Mouse (Mus musculus): ENCODE results near the gene Psmc3ip. TPM values are rescaled to one million over a fixed set of nuclear protein-coding genes. Genes with fewer than 3 reads are reported as not detected.

The Psmc3ip gene
- total RNA-seq, 2 experiments from 2014 or later: 1.5 to 1.7 TPM

GRCm38 (mm10) chr11:101052751-101053473, 42.3 kb downstream of the Psmc3ip start:
- DNase-seq: peak; percentile 84

DNA sequence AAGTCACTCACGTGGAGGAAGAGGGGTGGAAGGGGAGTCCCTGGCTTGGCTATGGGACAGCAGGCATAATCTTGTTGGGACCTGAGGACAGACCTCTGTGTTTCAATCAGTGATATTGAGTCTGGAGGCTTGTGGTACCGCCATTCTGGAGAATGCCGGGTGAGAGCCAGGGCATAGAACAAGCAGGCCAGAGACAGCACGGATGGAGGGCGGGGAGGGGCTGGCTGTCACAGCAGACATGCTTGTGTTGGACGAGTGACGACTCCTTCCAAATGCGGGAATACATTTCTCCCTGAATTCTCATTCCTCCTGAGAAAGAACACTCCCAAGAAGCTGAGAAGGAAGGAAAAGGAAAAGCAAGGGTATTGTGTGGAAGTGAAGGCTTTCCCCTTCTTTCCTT, 43.6 kb downstream of the Psmc3ip start:
- no peak for DNase-seq

- DNase-seq: no peak
Measured at GRCm38 (mm10) chr11:101051051-101051493, 44.2 kb downstream of the Psmc3ip start.

DNA sequence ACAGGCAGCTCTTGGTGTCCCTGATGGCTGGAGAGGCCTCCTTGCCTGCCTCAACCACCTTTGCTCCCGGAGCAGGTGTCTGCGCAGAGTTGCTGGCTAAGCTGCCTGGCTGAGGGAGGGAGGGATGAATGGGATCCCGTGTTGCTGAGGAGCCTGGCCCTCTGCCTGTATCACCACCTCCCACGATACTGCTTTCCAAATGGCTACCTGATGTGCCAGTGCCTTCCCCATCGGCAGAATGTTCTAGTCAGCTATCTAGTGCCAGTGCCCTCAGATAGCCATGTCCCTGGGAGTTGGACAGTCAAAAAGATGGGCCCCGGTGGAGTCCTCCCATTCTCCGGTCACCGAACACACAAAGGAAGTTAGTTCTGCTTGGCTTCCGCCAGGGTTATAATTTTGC, 44.9 kb downstream of the Psmc3ip start:
- DNase-seq: no peak

DNA sequence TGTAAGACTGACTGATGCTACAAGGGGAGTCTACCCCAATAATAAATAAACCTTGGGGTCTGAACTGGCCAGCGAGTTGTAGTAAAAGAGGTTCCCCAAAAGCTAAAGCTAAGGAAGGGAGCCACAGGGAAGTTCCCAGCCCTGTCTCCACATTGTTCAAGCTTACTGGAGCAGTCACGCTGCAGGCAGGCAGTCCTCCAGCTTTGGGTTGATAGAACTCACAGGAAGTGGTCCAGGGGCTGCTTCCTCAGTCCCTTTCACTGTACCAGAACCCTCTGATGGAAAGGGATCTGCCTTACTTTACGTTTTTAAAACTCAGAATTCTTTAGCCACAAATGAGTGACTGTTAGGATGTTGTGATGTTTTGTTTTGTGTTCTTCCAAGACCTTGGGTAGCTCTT, 47.7 kb downstream of the Psmc3ip start:
- no peak for DNase-seq

DNA sequence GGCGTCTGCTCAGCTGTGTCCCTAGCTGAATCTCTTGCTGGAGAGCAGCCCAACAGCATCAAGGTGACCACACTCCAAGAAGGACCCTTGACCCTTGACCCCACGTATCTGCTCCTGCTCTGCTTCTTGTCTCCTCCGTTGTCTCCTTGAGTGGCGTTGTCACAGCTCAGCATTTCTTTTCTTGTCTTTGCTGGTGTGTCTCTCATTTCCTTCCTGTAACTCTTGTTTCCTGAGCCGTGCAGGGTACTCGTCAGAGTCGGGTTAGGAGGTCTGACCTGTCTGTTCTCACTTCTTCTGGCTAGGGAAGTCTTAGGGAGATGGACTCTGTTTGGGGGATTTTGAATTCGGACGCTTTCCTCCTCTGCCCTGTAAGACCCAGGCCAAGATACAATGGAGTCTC, 48.8 kb downstream of the Psmc3ip start:
- no peak for DNase-seq

GRCm38 (mm10) chr11:101045826-101046225, 49.4 kb downstream of the Psmc3ip start:
- DNase-seq: no peak

Small RNA genes within 50 kb of the gene (microRNA-seq; reads per million reads assigned to microRNA genes)
- 0 reads per million in 2 experiments for gene Gm27626 (ENCODE audit: borderline replicate concordance in 2 of 2)

Other genes with a start within 250 kb of the Psmc3ip start
- gene Stat5b, start 244.7 kb downstream of the Psmc3ip start, total RNA-seq (2021): 100 to 1,000 TPM in 1 of 2 experiments, 10 to 100 TPM in 1; 93.2 to 126 TPM
- 10 to 100 TPM; 10.9 to 14.8 TPM for gene Stat5a, start 236.1 kb downstream of the Psmc3ip start, total RNA-seq (2021)
- 10 to 100 TPM; 32.5 to 49.5 TPM for gene Stat3, start 155.9 kb downstream of the Psmc3ip start, total RNA-seq (2021)
- gene Cavin1, start 124.5 kb downstream of the Psmc3ip start, total RNA-seq (2021): 100 to 1,000 TPM; 175 to 196 TPM
- 10 to 100 TPM; 56.9 to 60.0 TPM for gene Atp6v0a1, start 86.0 kb downstream of the Psmc3ip start, total RNA-seq (2021)
- 1 to 10 TPM; 3.3 to 3.9 TPM for gene Naglu, start 25.4 kb downstream of the Psmc3ip start, total RNA-seq (2021)
- not detected for gene Hsd17b1, start 17.0 kb downstream of the Psmc3ip start, total RNA-seq (2021)
- gene Coasy, start 12.9 kb downstream of the Psmc3ip start, total RNA-seq (2021): 10 to 100 TPM in 1 of 2 experiments, 1 to 10 TPM in 1; 7.9 to 10.3 TPM
- 10 to 100 TPM in 1 of 2 experiments, 1 to 10 TPM in 1; 7.5 to 11.0 TPM for gene Mlx, start 8.2 kb downstream of the Psmc3ip start, total RNA-seq (2021)
- gene Retreg3, start 24.5 kb upstream of the Psmc3ip start, total RNA-seq (2021): 10 to 100 TPM; 28.4 to 29.9 TPM
- gene Tubg1, start 24.5 kb upstream of the Psmc3ip start, total RNA-seq (2021): 10 to 100 TPM; 22.8 to 23.4 TPM
- 1 to 10 TPM; 2.7 to 2.8 TPM for gene Tubg2, start 60.5 kb upstream of the Psmc3ip start, total RNA-seq (2021)
- gene Cntnap1, start 75.1 kb upstream of the Psmc3ip start, total RNA-seq (2021): 1 to 10 TPM in 1 of 2 experiments, under 1 TPM in 1; 0.99 to 2.2 TPM
- gene Plekhh3, start 75.9 kb upstream of the Psmc3ip start, total RNA-seq (2021): 10 to 100 TPM; 18.4 to 24.0 TPM
- gene Ccr10, start 80.0 kb upstream of the Psmc3ip start, total RNA-seq (2021): not detected
- gene Ezh1, start 131.0 kb upstream of the Psmc3ip start, total RNA-seq (2021): 10 to 100 TPM; 17.8 to 18.9 TPM
- gene Ramp2, start 150.6 kb upstream of the Psmc3ip start, total RNA-seq (2021): 10 to 100 TPM; 31.8 to 51.8 TPM
- 10 to 100 TPM; 31.8 to 36.4 TPM for gene Vps25, start 158.3 kb upstream of the Psmc3ip start, total RNA-seq (2021)
- gene Wnk4, start 165.1 kb upstream of the Psmc3ip start, total RNA-seq (2021): under 1 TPM in 1 of 2 experiments, not detected in 1; 0.48 TPM
- gene Cntd1, start 183.6 kb upstream of the Psmc3ip start, total RNA-seq (2021): under 1 TPM; 0.21 to 0.28 TPM
- gene Coa3, start 183.7 kb upstream of the Psmc3ip start, total RNA-seq (2021): 10 to 100 TPM; 67.4 to 68.7 TPM
- 10 to 100 TPM; 78.2 to 79.6 TPM for gene Becn1, start 206.8 kb upstream of the Psmc3ip start, total RNA-seq (2021)
- gene Psme3, start 220.8 kb upstream of the Psmc3ip start, total RNA-seq (2021): 10 to 100 TPM; 66.3 to 67.8 TPM
- 1 to 10 TPM; 1.3 to 1.6 TPM for gene Aoc2, start 229.6 kb upstream of the Psmc3ip start, total RNA-seq (2021)
- 10 to 100 TPM in 1 of 2 experiments, 1 to 10 TPM in 1; 5.6 to 22.7 TPM for gene Aoc3, start 235.2 kb upstream of the Psmc3ip start, total RNA-seq (2021)

Measured in gastrocnemius, postnatal 25 days (tissue).